Mouse (Mus musculus) forebrain, embryonic 15.5 days (tissue): Measurements from ENCODE around the gene Nfe2l2. TPM values are rescaled to one million over a fixed set of nuclear protein-coding genes. Genes with fewer than 3 reads are reported as not detected.

Source experiments
- ATAC-seq: fragments of 200-750 bp; cut with Nextera tagmentation; replicated peaks from 2 replicates; pipeline ENCODE4 v1.8.0; 2017; ENCODE audit warnings: mild to moderate bottlenecking, moderate TSS enrichment, moderate library complexity
- H3K27ac ChIP-seq: fragments of 300-500 bp; sonication (generic); replicated peaks from 2 replicates; pipeline ENCODE4 v1.5.1; 2015; ENCODE audit warnings: mild to moderate bottlenecking, inconsistent platforms
- H3K27me3 ChIP-seq: fragments of 300-500 bp; sonication (generic); 2 replicates; pipeline ENCODE4 v1.6.1; 2015; ENCODE audit warnings: inconsistent platforms
- H3K36me3 ChIP-seq: fragments of 300-500 bp; sonication (generic); 2 replicates; pipeline ENCODE4 v1.6.1; 2015; ENCODE audit warnings: mild to moderate bottlenecking, inconsistent platforms
- H3K4me1 ChIP-seq: fragments of 300-500 bp; sonication (generic); 2 replicates; pipeline ENCODE4 v1.6.1; 2015; ENCODE audit warnings: inconsistent platforms
- H3K4me2 ChIP-seq: fragments of 300-500 bp; sonication (generic); replicated peaks from 2 replicates; pipeline ENCODE4 v1.6.1; 2015; ENCODE audit warnings: mild to moderate bottlenecking, inconsistent platforms
- H3K4me3 ChIP-seq: fragments of 300-500 bp; sonication (generic); 2 replicates; pipeline ENCODE4 v1.5.1; 2015; ENCODE audit warnings: mild to moderate bottlenecking, inconsistent platforms
- H3K9ac ChIP-seq: fragments of 300-500 bp; sonication (generic); replicated peaks from 2 replicates; pipeline ENCODE4 v1.6.1; 2015; ENCODE audit warnings: mild to moderate bottlenecking, inconsistent platforms
- H3K9me3 ChIP-seq: fragments of 300-500 bp; sonication (generic); 2 replicates; pipeline ENCODE4 v1.6.1; 2016; ENCODE audit warnings: inconsistent platforms
- WGBS: fragments of 180-500 bp; shearing (Covaris S2); methylation state at CpG from one replicate; pipeline ENCODE4 v1.1.7; 2015; ENCODE audit warnings: mixed read lengths; 5-methylcytosine and 5-hydroxymethylcytosine counted together
- microRNA-seq: library from miRNA; unstranded; fragments of <30 nt; microRNA quantifications from one replicate; pipeline ENCODE4, GENCODE M21; 2016
- polyA plus RNA-seq: library from polyadenylated mRNA; unstranded; fragments of >200 nt; fragmentation: Nextera tagmentation; extraction: Ambion mirVana; gene quantifications from 2 replicates; pipeline ENCODE4 v1.2.1, GENCODE M21; 2015

The Nfe2l2 gene
- polyA plus RNA-seq, 1 experiment from 2014 or later, result 14.3 TPM

GRCm38 (mm10) chr2:75633784-75634183, 70.7 kb downstream of the Nfe2l2 start:
- Histone ChIP-seq H3K36me3 (no peaks in the 10 kb centered on the region), H3K27ac (no peak overlapping the region), H3K27me3 (no peaks in the 10 kb centered on the region), H3K9me3 (no peaks in the 10 kb centered on the region), H3K4me1 (no peaks in the 10 kb centered on the region), H3K4me2 (no peak overlapping the region), H3K4me3 (no peak overlapping the region), H3K9ac (no peak overlapping the region)
- 85% methylated on average over 5 of the region's 5 CpGs for WGBS
- ATAC-seq, result no peak

- Histone ChIP-seq H3K9ac (no peak overlapping the region), H3K27ac (no peak overlapping the region), H3K4me1 (no peaks in the 10 kb centered on the region), H3K4me3 (no peak overlapping the region), H3K27me3 (no peaks in the 10 kb centered on the region), H3K36me3 (no peaks in the 10 kb centered on the region), H3K9me3 (no peaks in the 10 kb centered on the region), H3K4me2 (no peak overlapping the region)
- no peak for ATAC-seq
- 87% methylated on average over 6 of the region's 6 CpGs for WGBS
Measured at GRCm38 (mm10) chr2:75633381-75633780, 71.1 kb downstream of the Nfe2l2 start.

- H3K36me3 ChIP-seq, result no peaks in the 10 kb centered on the region
- no peak for ATAC-seq
- no peaks in the 10 kb centered on the region for H3K9me3 ChIP-seq
- H3K27me3 ChIP-seq, result no peaks in the 10 kb centered on the region
- H3K27ac ChIP-seq, result no peak overlapping the region
- no peaks in the 10 kb centered on the region for H3K4me1 ChIP-seq
- H3K9ac ChIP-seq, result no peak overlapping the region
- WGBS, result 91% methylated on average over 12 of the region's 12 CpGs
- no peak overlapping the region for H3K4me2 ChIP-seq
- H3K4me3 ChIP-seq, result no peak overlapping the region
Measured at GRCm38 (mm10) chr2:75632721-75633181, 71.7 kb downstream of the Nfe2l2 start.

GRCm38 (mm10) chr2:75632043-75632442, 72.4 kb downstream of the Nfe2l2 start:
- no peak overlapping the region for H3K4me3 ChIP-seq
- no peaks in the 10 kb centered on the region for H3K36me3 ChIP-seq
- no peak overlapping the region for H3K4me2 ChIP-seq
- no peaks in the 10 kb centered on the region for H3K4me1 ChIP-seq
- no peaks in the 10 kb centered on the region for H3K9me3 ChIP-seq
- H3K27me3 ChIP-seq, result no peaks in the 10 kb centered on the region
- WGBS, result 72% methylated on average over 6 of the region's 6 CpGs
- no peak overlapping the region for H3K27ac ChIP-seq
- H3K9ac ChIP-seq, result no peak overlapping the region
- no peak for ATAC-seq

- no peaks in the 10 kb centered on the region for H3K9me3 ChIP-seq
- H3K4me2 ChIP-seq, result no peak overlapping the region
- H3K27ac ChIP-seq, result no peak overlapping the region
- no peaks in the 10 kb centered on the region for H3K27me3 ChIP-seq
- H3K9ac ChIP-seq, result no peak overlapping the region
- H3K36me3 ChIP-seq, result no peaks in the 10 kb centered on the region
- 91% methylated on average over 6 of the region's 6 CpGs for WGBS
- no peak overlapping the region for H3K4me3 ChIP-seq
- no peak for ATAC-seq
- no peaks in the 10 kb centered on the region for H3K4me1 ChIP-seq
Measured at GRCm38 (mm10) chr2:75631421-75631820, 73.0 kb downstream of the Nfe2l2 start.

GRCm38 (mm10) chr2:75628487-75628886, 76.0 kb downstream of the Nfe2l2 start:
- no peak overlapping the region for H3K9ac ChIP-seq
- H3K9me3 ChIP-seq, result no peaks in the 10 kb centered on the region
- whole genome bisulfite sequencing, result 91% methylated on average over 8 of the region's 8 CpGs
- no peak overlapping the region for H3K4me2 ChIP-seq
- H3K27me3 ChIP-seq, result no peaks in the 10 kb centered on the region
- H3K36me3 ChIP-seq, result no peaks in the 10 kb centered on the region
- ATAC-seq, result no peak
- H3K27ac ChIP-seq, result no peak overlapping the region
- no peaks in the 10 kb centered on the region for H3K4me1 ChIP-seq
- H3K4me3 ChIP-seq, result no peak overlapping the region

- no peak overlapping the region for H3K4me2 ChIP-seq
- H3K27me3 ChIP-seq, result no peaks in the 10 kb centered on the region
- WGBS, result 71% methylated on average over 6 of the region's 6 CpGs
- no peaks in the 10 kb centered on the region for H3K9me3 ChIP-seq
- H3K9ac ChIP-seq, result no peak overlapping the region
- H3K4me1 ChIP-seq, result no peaks in the 10 kb centered on the region
- ATAC-seq, result no peak
- H3K27ac ChIP-seq, result no peak overlapping the region
- H3K4me3 ChIP-seq, result no peak overlapping the region
- H3K36me3 ChIP-seq, result no peaks in the 10 kb centered on the region
Measured at GRCm38 (mm10) chr2:75626597-75627440, 77.6 kb downstream of the Nfe2l2 start.

Small RNA genes lying within 50 kb of the gene (microRNA-seq; reads per million reads assigned to microRNA genes)
- gene Gm24574, result not detected

Other genes starting within 250 kb of the Nfe2l2 start
- 256 and 258 TPM in 2 replicates for gene Hnrnpa3, start 45.4 kb downstream of the Nfe2l2 start, polyA plus RNA-seq
- gene Agps, start 127.5 kb upstream of the Nfe2l2 start, polyA plus RNA-seq, result 25.2 and 25.8 TPM in 2 replicates
- 15.3 and 19.3 TPM in 2 replicates for gene Ttc30b, start 233.9 kb upstream of the Nfe2l2 start, polyA plus RNA-seq